Mouse (Mus musculus) cerebral cortex, adult 2 months (tissue): ENCODE data around the gene Lad1.

ENCODE experiments used
- WGBS: fragments of 180-500 bp; shearing (Covaris S2); methylation state at CpG from one replicate; pipeline ENCODE4 v1.1.7; 2018; 5-methylcytosine and 5-hydroxymethylcytosine counted together

Gene Lad1

GRCm38 (mm10) chr1:135882385-135883109 lies 64.1 kb downstream of the Lad1 start:
- WGBS = 72% methylated on average over 10 of the region's 10 CpGs
